Mouse (Mus musculus): ENCODE data around the gene Klhl5. TPM values are rescaled to one million over a fixed set of nuclear protein-coding genes. Genes with fewer than 3 reads are reported as not detected.

Klhl5 gene
- polyA plus RNA-seq (2012; fragmentation: generic; extraction: Trizol): 9.9 TPM
- long read RNA-seq, experiment 1, partial matches to known transcripts: 3 of 3 reads
- long read RNA-seq, experiment 1, other reads (novel, unspliced or antisense): 0 of 3 reads
- long read RNA-seq, experiment 2: 0 reads

- Histone ChIP-seq H3K36me3 (ENCODE audit: control insufficient read depth, insufficient read depth) (no peaks in the 10 kb centered on the region), H3K4me3 (ENCODE audit: insufficient read depth, poor library complexity, severe bottlenecking) (peak within 1 kb of the TSS; percentile 43), H3K27me3 (ENCODE audit: control insufficient read depth, insufficient read depth, insufficient read length) (no peaks in the 10 kb centered on the region), H3K79me3 (ENCODE audit: low read depth) (no peaks in the 10 kb centered on the region), H3ac (ENCODE audit: control insufficient read depth, insufficient read length, low read depth) (peak within 1 kb of the TSS; percentile 87), H3K79me2 (ENCODE audit: control insufficient read depth, insufficient read depth) (no peaks in the 10 kb centered on the region)
- TF ChIP-seq CTCF (IDR thresholded peaks at IDR 0.05; ENCODE audit: control insufficient read depth, insufficient read depth, insufficient read length) (no peak), FOSL1 (IDR thresholded peaks at IDR 0.05; ENCODE audit: insufficient read depth, low read length, poor library complexity, severe bottlenecking) (no peak), MAX (IDR thresholded peaks at IDR 0.05) (no peak), MYOG (IDR thresholded peaks at IDR 0.05; ENCODE audit: control insufficient read depth, extremely low read depth, insufficient read length) (no peak), USF1 (IDR thresholded peaks at IDR 0.05; ENCODE audit: low read depth) (no peak), MYOD1 (IDR thresholded peaks at IDR 0.05; ENCODE audit: control insufficient read depth, insufficient read length, low read depth) (no peak), CEBPB (IDR thresholded peaks at IDR 0.05; ENCODE audit: low read depth) (no peak)
Observed at GRCm38 (mm10) chr5:65106876-65107772, at the start of gene Klhl5. TSS of gene Klhl5 (plus strand) at chr5:65107539.

DNA sequence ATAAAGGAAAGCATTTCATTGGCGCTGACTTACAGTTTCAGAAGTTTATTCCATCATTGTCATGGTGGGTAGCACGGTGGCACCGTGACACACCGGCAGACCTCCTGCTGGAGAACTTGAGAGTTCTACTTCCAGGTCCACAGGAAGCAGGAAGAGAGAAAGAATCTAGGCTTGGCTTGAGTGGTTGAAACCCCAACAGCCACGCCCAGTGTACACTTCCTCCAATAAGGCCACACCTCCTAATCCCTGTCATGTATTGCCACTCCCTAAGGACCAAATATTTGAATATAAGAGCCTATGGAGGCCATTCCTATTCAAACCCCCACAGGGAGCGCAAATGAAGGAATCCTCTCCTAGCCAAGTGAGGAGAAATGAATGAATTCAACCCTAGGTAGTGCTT is 49.7 kb upstream of the Klhl5 start:
- no peak overlapping the region for H3K4me3 ChIP-seq (ENCODE audit: insufficient read depth, poor library complexity, severe bottlenecking)

GRCm38 (mm10) chr5:65059806-65060205 is 47.5 kb upstream of the Klhl5 start:
- no peak overlapping the region for H3K4me3 ChIP-seq (ENCODE audit: insufficient read depth, poor library complexity, severe bottlenecking)
- H3K79me3 ChIP-seq (ENCODE audit: low read depth): no peaks in the 10 kb centered on the region

More for the DNA sequence above, 49.7 kb upstream of the Klhl5 start:
- H3K79me3 ChIP-seq (ENCODE audit: low read depth): no peaks in the 10 kb centered on the region
- H3K36me3 ChIP-seq (ENCODE audit: control insufficient read depth, insufficient read depth): no peaks in the 10 kb centered on the region
- H3K79me2 ChIP-seq (ENCODE audit: control insufficient read depth, insufficient read depth): no peaks in the 10 kb centered on the region
- TF ChIP-seq MYOD1 (IDR thresholded peaks at IDR 0.05; ENCODE audit: control insufficient read depth, insufficient read length, low read depth) (no peak), CEBPB (IDR thresholded peaks at IDR 0.05; ENCODE audit: low read depth) (no peak), MAX (IDR thresholded peaks at IDR 0.05) (no peak), USF1 (IDR thresholded peaks at IDR 0.05; ENCODE audit: low read depth) (no peak), MYOG (IDR thresholded peaks at IDR 0.05; ENCODE audit: control insufficient read depth, extremely low read depth, insufficient read length) (no peak), CTCF (IDR thresholded peaks at IDR 0.05; ENCODE audit: control insufficient read depth, insufficient read depth, insufficient read length) (no peak), FOSL1 (IDR thresholded peaks at IDR 0.05; ENCODE audit: insufficient read depth, low read length, poor library complexity, severe bottlenecking) (no peak)
- no peak overlapping the region for H3ac ChIP-seq (ENCODE audit: control insufficient read depth, insufficient read length, low read depth)
- H3K27me3 ChIP-seq (ENCODE audit: control insufficient read depth, insufficient read depth, insufficient read length): no peaks in the 10 kb centered on the region

DNA sequence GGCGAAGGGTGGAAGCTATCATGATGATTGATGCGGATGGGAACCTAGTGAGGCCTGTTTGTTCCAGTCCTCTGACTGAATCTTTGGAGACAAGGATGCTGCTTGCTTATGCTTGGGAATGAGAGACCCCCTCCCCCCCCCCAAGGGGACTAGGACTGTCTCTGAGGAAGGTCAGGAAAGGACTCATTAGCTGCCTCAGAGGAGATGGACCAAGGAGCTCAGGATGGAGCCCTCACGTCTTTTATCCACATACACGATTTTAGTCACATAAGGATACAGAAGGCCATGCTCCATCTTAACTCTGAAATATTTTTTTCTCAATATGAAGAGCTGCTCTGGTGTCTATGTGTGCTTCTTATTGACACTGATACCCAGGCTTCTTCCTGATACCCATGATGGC is 45.1 kb upstream of the Klhl5 start:
- no peaks in the 10 kb centered on the region for H3K79me3 ChIP-seq (ENCODE audit: low read depth)
- no peaks in the 10 kb centered on the region for H3K27me3 ChIP-seq (ENCODE audit: control insufficient read depth, insufficient read depth, insufficient read length)
- H3ac ChIP-seq (ENCODE audit: control insufficient read depth, insufficient read length, low read depth): no peak overlapping the region
- H3K4me3 ChIP-seq (ENCODE audit: insufficient read depth, poor library complexity, severe bottlenecking): no peak overlapping the region
- TF ChIP-seq CEBPB (IDR thresholded peaks at IDR 0.05; ENCODE audit: low read depth) (no peak), CTCF (IDR thresholded peaks at IDR 0.05; ENCODE audit: control insufficient read depth, insufficient read depth, insufficient read length) (no peak)
- no peaks in the 10 kb centered on the region for H3K36me3 ChIP-seq (ENCODE audit: control insufficient read depth, insufficient read depth)
- no peaks in the 10 kb centered on the region for H3K79me2 ChIP-seq (ENCODE audit: control insufficient read depth, insufficient read depth)

More at GRCm38 (mm10) chr5:65059806-65060205, 47.5 kb upstream of the Klhl5 start:
- Histone ChIP-seq H3K79me2 (ENCODE audit: control insufficient read depth, insufficient read depth) (no peaks in the 10 kb centered on the region), H3K36me3 (ENCODE audit: control insufficient read depth, insufficient read depth) (no peaks in the 10 kb centered on the region), H3K27me3 (ENCODE audit: control insufficient read depth, insufficient read depth, insufficient read length) (no peaks in the 10 kb centered on the region), H3ac (ENCODE audit: control insufficient read depth, insufficient read length, low read depth) (no peak overlapping the region)
- TF ChIP-seq FOSL1 (IDR thresholded peaks at IDR 0.05; ENCODE audit: insufficient read depth, low read length, poor library complexity, severe bottlenecking): no peak
- no peak for TF ChIP-seq MYOG (IDR thresholded peaks at IDR 0.05; ENCODE audit: control insufficient read depth, extremely low read depth, insufficient read length)

- no peak for TF ChIP-seq CEBPB (IDR thresholded peaks at IDR 0.05; ENCODE audit: low read depth)
- no peak for TF ChIP-seq MAX (IDR thresholded peaks at IDR 0.05)
- no peak for TF ChIP-seq MYOD1 (IDR thresholded peaks at IDR 0.05; ENCODE audit: control insufficient read depth, insufficient read length, low read depth)
- no peak for TF ChIP-seq FOSL1 (IDR thresholded peaks at IDR 0.05; ENCODE audit: insufficient read depth, low read length, poor library complexity, severe bottlenecking)
- TF ChIP-seq MYOG (IDR thresholded peaks at IDR 0.05; ENCODE audit: control insufficient read depth, extremely low read depth, insufficient read length): no peak
- TF ChIP-seq CTCF (IDR thresholded peaks at IDR 0.05; ENCODE audit: control insufficient read depth, insufficient read depth, insufficient read length): no peak
- no peak for TF ChIP-seq USF1 (IDR thresholded peaks at IDR 0.05; ENCODE audit: low read depth)
- H3K79me2 ChIP-seq (ENCODE audit: control insufficient read depth, insufficient read depth): no peaks in the 10 kb centered on the region
- no peaks in the 10 kb centered on the region for H3K79me3 ChIP-seq (ENCODE audit: low read depth)
- H3ac ChIP-seq (ENCODE audit: control insufficient read depth, insufficient read length, low read depth): no peak overlapping the region
- H3K4me3 ChIP-seq (ENCODE audit: insufficient read depth, poor library complexity, severe bottlenecking): no peak overlapping the region
- H3K27me3 ChIP-seq (ENCODE audit: control insufficient read depth, insufficient read depth, insufficient read length): no peaks in the 10 kb centered on the region
- no peaks in the 10 kb centered on the region for H3K36me3 ChIP-seq (ENCODE audit: control insufficient read depth, insufficient read depth)
Observed at GRCm38 (mm10) chr5:65063266-65063665, 44.1 kb upstream of the Klhl5 start.

Data from C2C12 (cell line).